ENCODE assay signal across 7 mouse cellular contexts in the genomic region with DNA sequence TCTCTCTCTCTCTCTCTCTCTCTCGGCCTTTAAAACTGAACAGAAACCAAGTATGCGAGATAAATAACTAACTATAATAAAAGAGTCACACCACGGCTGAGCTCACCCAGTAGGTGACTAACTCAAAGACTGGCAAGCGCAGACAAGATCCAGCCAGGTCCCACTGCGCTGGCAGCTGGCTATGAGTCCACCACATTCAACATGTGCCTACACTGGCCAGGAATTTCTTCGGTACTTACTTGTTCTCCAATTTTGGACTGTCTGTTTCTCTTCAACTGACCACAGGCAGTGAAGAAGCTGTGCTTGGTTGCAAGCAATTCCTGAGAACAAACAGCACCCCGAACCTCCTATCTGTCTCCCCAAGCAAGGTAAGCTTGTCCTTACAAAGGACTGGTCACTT. TPM values are rescaled to one million over a fixed set of nuclear protein-coding genes. Genes with fewer than 3 reads are reported as not detected.
DNase-seq lines count a peak whose midpoint lies in the region; ATAC-seq and TF ChIP-seq lines count a peak whose summit lies in the region.

No protein-coding gene starts in this region.

- 53% methylated on average over 7 of the region's 7 CpGs for WGBS in heart, embryonic 12.5 days
- WGBS in kidney, postnatal 0 days = 36% methylated on average over 7 of the region's 7 CpGs
- 68% methylated on average over 7 of the region's 7 CpGs for WGBS in neural tube, embryonic 13.5 days

- peak overlapping the region; percentile 100 for H3K4me3 ChIP-seq in G1E (ENCODE audit: low read depth, low read length)
- peak overlapping the region; percentile 99 for H3K4me3 ChIP-seq in heart, embryonic 12.5 days
- peak overlapping the region; percentile 80 for H3K4me3 ChIP-seq in kidney, postnatal 0 days (replicated peaks; ENCODE audit: low read depth, low read length)
- peak overlapping the region; percentile 95 for H3K4me3 ChIP-seq in neural tube, embryonic 13.5 days

- no peak for TF ChIP-seq CTCF in G1E (IDR thresholded peaks at IDR 0.05; ENCODE audit: low read depth, low read length)
- no peak for TF ChIP-seq CTCF in kidney, postnatal 0 days (IDR thresholded peaks at IDR 0.05; ENCODE audit: low read depth)

- peaks cover 55% of the 10 kb centered on the region for H3K36me3 ChIP-seq in G1E (replicated peaks)
- H3K36me3 ChIP-seq in heart, embryonic 12.5 days = peaks cover 31% of the 10 kb centered on the region
- peaks cover 18% of the 10 kb centered on the region; the same call in 1 of the 2 replicates for H3K36me3 ChIP-seq in kidney, postnatal 0 days (ENCODE audit: insufficient read depth, low read length)
- H3K36me3 ChIP-seq in neural tube, embryonic 13.5 days = peaks cover 36% of the 10 kb centered on the region

- H3K4me2 ChIP-seq in heart, embryonic 12.5 days = peak overlapping the region; percentile 88
- H3K4me2 ChIP-seq in kidney, postnatal 0 days (ENCODE audit: low read length) = peak overlapping the region; percentile 93
- H3K4me2 ChIP-seq in neural tube, embryonic 13.5 days = peak overlapping the region; percentile 76

- H3K9me3 ChIP-seq in G1E (replicated peaks) = no peaks in the 10 kb centered on the region
- H3K9me3 ChIP-seq in heart, embryonic 12.5 days (replicated peaks) = no peaks in the 10 kb centered on the region
- H3K9me3 ChIP-seq in kidney, postnatal 0 days (replicated peaks; ENCODE audit: low read length) = no peaks in the 10 kb centered on the region
- no peaks in the 10 kb centered on the region for H3K9me3 ChIP-seq in neural tube, embryonic 13.5 days

- no peaks in the 10 kb centered on the region for H3K27me3 ChIP-seq in G1E (ENCODE audit: insufficient read depth, low read length)
- H3K27me3 ChIP-seq in heart, embryonic 12.5 days (replicated peaks) = no peaks in the 10 kb centered on the region
- H3K27me3 ChIP-seq in kidney, postnatal 0 days (ENCODE audit: insufficient read depth, low read length) = no peaks in the 10 kb centered on the region
- no peaks in the 10 kb centered on the region for H3K27me3 ChIP-seq in neural tube, embryonic 13.5 days

- DNase-seq in G1E (ENCODE audit: low spot score) = no peak
- peak; percentile 44 for DNase-seq in adrenal gland, postnatal 25 days
- DNase-seq in kidney, postnatal 0 days (ENCODE audit: low spot score) = peak; percentile 8
- DNase-seq in natural killer cell, adult 2 months (ENCODE audit: low spot score in 2 of 2) = no peak
- no peak for DNase-seq in right cerebral cortex, adult 2 months (ENCODE audit: low spot score in 2 of 2)

- peak overlapping the region; percentile 95 for H3K9ac ChIP-seq in heart, embryonic 12.5 days
- H3K9ac ChIP-seq in kidney, postnatal 0 days (ENCODE audit: low read depth, low read length) = peak overlapping the region; percentile 40; the same call in 1 of the 2 replicates
- peak overlapping the region; percentile 97 for H3K9ac ChIP-seq in neural tube, embryonic 13.5 days

- no peak for ATAC-seq in G1E (ENCODE audit: extremely low read depth, insufficient number of reproducible peaks, low FRiP score, poor library complexity, severe bottlenecking)
- ATAC-seq in heart, embryonic 12.5 days (ENCODE audit: insufficient number of reproducible peaks, low FRiP score) = no peak
- no peak for ATAC-seq in kidney, postnatal 0 days (replicated peaks; ENCODE audit: low FRiP score, low read depth)
- ATAC-seq in neural tube, embryonic 13.5 days (ENCODE audit: low read depth) = no peak

- peaks cover 57% of the 10 kb centered on the region for H3K4me1 ChIP-seq in G1E (ENCODE audit: insufficient read depth, low read depth, low read length)
- peaks cover 50% of the 10 kb centered on the region for H3K4me1 ChIP-seq in heart, embryonic 12.5 days (replicated peaks)
- peaks cover 14% of the 10 kb centered on the region for H3K4me1 ChIP-seq in kidney, postnatal 0 days (replicated peaks; ENCODE audit: insufficient read depth, low read length)
- H3K4me1 ChIP-seq in neural tube, embryonic 13.5 days (replicated peaks) = peaks cover 43% of the 10 kb centered on the region

- peak overlapping the region; percentile 43 for H3K27ac ChIP-seq in heart, embryonic 12.5 days (ENCODE audit: poor library complexity, severe bottlenecking)
- H3K27ac ChIP-seq in kidney, postnatal 0 days = peak overlapping the region; percentile 64
- no peak overlapping the region for H3K27ac ChIP-seq in neural tube, embryonic 13.5 days (replicated peaks)

RNA-seq across cellular contexts. Expression of a gene that starts 2.1 kb away (rescaled TPM):
- total RNA-seq in G1E (2014; fragmentation: Nextera tagmentation) (71.8 TPM in 2 replicates), G1E (2017) (72.0 and 80.6 TPM in 2 replicates)
- polyA plus RNA-seq in G1E (2012) = 53.4 and 69.1 TPM in 2 replicates
- 76.1 and 77.4 TPM in 2 replicates for total RNA-seq in adrenal gland, postnatal 25 days (2021)
- 70.6 and 71.7 TPM in 2 replicates for polyA plus RNA-seq in heart, embryonic 12.5 days (2016; fragmentation: Nextera tagmentation; extraction: Ambion mirVana)
- polyA plus RNA-seq in kidney, postnatal 0 days (2015; fragmentation: Nextera tagmentation; extraction: Ambion mirVana) = 67.2 and 70.6 TPM in 2 replicates
- polyA plus RNA-seq in neural tube, embryonic 13.5 days (2015; fragmentation: Nextera tagmentation; extraction: Ambion mirVana) = 79.2 and 81.6 TPM in 2 replicates

Comparison
In these comparisons a context has a peak if more than half of its experiments do, and no peak if none do; other contexts are left out.
1. DNase-seq: peak in adrenal gland, postnatal 25 days (single experiment) and kidney, postnatal 0 days (single experiment); none in G1E (single experiment), natural killer cell, adult 2 months (0 of 2) and right cerebral cortex, adult 2 months (0 of 2).
2. H3K9ac ChIP-seq: peak in every context shown above with its lines; median percentile 97 in neural tube, embryonic 13.5 days; 95 in heart, embryonic 12.5 days; 40 in kidney, postnatal 0 days.
3. Peak in every context shown above with its lines, with median percentiles within 50 percentile points of each other: H3K4me3 ChIP-seq and H3K4me2 ChIP-seq.